Mouse (Mus musculus) adipocyte (in vitro differentiated cells): ENCODE measurements around the gene Clec2g.
A peak's percentile ranks its signal among the peaks of the same experiment; 100 is the strongest.
"Not testable (repeated sequence)": the region's sequence is repeated elsewhere in the genome, so short reads cannot be mapped to it uniquely, and the experiment has no call there.

ENCODE experiments used
- DNase-seq: peaks from one replicate; pipeline ENCODE4 v3.0.0-alpha.2; 2016; ENCODE audit warnings: low spot score

Gene Clec2g

DNA sequence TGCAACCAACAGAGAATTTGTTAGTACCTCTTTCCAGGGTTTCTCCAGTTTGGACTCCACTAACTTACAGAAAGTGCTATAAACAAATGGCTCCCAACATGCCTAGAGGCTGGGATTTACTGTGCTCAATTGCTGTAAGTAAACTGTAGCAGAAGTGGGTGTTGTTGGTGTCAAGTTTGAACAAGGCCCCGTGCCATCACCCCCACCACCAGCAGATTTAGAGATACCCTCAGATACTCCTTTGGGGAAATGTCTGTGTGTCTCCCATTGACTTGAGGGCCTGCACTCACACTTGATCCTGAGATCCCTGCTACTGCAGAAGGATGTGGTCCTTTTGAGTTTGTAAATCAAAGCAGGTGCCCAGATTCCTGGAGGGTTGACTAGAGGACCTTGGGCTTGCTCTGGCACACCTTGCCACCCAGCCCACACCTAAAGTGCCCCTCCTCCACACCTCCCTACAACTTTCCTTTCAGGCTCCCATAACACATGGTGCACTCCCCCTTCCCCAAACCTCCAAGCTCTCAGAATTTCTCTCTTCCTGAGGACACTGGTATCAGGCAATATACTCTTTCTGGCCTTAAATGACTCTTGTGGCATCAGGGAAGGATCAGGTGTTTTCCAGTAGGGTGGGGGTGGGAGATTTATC, 37.3 kb downstream of the Clec2g start:
- DNase-seq: no peak

DNA sequence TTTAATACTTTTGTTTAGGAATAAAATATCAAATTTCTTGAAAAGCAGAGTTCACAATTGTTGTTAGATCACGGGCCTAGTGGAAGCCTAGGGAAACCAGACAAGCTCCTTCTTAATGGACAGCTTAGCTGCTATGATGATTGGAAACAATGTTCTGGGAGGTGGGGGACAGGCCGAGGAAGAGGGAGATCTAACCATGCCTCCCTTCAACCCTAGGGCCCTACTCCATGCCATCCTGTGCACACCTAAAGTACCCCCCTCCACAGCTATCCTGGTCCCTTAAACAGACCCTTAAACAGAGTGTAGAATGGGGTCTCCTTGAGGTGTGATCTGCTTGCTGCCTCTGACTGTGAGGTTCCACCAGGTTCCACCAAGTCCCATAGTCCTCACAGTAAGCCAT, 38.0 kb downstream of the Clec2g start:
- DNase-seq: no peak

DNA sequence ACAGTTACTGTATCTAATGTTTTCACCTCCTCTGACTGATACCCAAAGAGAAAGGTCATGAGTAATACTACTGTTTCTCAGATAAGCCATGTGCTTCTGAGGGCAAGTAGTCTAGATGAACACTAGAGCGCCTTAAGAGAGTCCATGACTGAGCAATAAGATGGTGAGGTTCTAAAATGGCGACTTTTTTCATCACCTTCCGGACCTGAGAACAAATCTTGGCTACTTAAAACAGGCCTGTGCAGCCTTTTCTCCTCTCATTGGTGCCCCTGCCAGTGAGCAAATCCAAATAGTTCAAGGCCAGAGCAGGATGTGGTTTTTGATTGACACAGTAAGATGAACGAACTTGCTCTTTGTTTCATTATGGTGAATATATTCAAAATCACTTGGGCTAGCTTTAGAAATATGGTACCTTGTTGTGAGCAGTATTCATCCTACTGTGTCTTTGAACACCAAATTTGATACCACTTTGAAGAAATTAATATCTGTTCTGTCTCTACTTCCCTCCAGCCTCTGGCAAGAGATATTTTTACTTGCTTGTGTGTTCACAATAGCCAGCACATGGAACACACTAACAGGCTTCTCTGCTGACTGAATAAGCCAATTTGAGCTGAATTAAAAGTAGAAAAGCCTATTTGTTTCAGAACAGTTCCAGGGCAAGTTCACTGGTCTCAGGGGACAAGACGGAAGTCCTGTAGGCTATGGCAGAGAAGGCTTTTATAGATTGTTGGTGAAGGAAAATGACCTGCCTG, 38.7 kb downstream of the Clec2g start:
- DNase-seq: no peak

- no peak for DNase-seq
These were observed 39.2 kb downstream of the Clec2g start for GRCm38 (mm10) chr6:128973439-128973697.

GRCm38 (mm10) chr6:128974850-128975249, 40.7 kb downstream of the Clec2g start:
- DNase-seq: peak; percentile 8

DNA sequence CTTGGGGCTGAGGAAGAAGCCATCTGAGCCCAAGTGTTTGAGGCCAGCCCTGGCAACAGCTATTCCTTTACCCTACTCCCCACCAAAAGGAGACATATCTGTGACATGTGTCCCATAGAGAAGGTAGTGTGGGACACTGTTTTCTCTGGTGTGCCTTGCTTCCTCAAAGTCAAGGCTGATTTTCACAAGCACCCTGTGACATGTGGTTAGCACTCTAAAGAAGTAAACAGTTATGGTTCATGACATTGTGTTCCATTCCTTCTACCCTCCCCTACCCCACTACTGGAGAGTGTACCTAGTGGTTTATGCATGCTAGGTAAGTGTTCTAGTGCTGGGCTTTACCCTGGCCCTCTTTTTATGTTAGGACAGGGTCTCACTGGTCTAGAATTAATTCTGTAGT, 42.0 kb downstream of the Clec2g start:
- no peak for DNase-seq

- DNase-seq: not testable (repeated sequence)
These were observed 47.9 kb downstream of the Clec2g start for GRCm38 (mm10) chr6:128981951-128982541.

DNA sequence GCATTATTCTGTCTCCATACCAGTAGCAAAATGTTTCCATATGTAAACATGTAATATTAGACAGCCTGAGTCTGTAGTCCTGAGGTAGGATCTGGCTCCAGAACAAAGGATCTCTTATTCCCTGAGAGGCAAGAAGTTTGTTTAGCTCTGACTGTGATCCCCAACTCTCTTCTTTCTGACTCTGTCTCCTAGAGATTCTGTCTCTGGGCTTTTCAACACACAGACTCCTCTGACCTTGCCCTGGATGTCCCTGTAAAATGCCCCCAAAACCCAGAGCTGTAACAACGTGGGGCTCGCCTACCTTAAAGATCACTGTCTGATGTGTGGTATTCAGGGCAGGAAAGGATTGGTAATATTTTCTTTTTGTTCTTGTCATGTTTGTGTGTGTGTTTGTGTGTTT, 58.2 kb downstream of the Clec2g start:
- no peak for DNase-seq

- no peak for DNase-seq
These were observed 58.6 kb downstream of the Clec2g start for GRCm38 (mm10) chr6:128992753-128993152.

- DNase-seq: no peak
These were observed 59.0 kb downstream of the Clec2g start for GRCm38 (mm10) chr6:128993221-128993620.

DNA sequence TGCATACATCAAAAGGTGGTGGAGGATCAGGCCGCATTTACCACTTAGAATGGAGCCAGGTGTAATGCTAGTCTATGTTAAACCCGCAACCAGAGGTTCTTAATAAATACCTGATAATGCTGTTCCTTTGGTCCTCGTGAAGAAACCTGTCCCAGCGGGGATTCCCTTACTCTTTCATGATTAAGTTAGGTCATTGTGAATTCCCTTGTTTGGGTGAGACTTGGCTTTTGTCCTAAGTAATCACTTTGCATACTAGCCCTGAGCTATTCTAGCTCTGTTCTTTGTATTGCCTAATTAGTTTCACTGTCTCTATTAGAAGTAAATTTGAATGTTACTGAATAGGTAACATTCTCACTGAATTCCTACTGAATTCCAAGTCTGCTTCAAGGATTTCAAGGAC, 60.2 kb downstream of the Clec2g start:
- no peak for DNase-seq

DNA sequence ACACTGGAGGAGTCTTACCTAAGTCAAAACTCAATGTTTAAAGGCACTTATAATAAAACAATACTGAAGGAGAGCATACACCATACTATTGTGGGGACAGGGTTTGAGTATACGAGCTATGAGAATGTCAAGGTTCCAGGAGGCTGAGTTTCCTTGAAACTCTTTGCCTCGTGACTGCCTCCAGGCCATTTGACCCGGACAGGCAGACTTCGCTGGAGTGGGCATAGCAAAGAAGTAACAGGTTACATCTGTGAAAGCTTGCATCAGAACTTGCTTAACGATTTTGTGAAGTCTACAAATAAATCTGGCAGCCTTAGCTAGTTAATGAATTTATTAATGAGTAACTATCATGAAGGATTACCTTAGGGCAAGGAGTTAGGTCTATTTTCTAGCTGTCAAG, 60.6 kb downstream of the Clec2g start:
- DNase-seq: no peak

GRCm38 (mm10) chr6:128995250-128996053, 61.3 kb downstream of the Clec2g start:
- no peak for DNase-seq

DNA sequence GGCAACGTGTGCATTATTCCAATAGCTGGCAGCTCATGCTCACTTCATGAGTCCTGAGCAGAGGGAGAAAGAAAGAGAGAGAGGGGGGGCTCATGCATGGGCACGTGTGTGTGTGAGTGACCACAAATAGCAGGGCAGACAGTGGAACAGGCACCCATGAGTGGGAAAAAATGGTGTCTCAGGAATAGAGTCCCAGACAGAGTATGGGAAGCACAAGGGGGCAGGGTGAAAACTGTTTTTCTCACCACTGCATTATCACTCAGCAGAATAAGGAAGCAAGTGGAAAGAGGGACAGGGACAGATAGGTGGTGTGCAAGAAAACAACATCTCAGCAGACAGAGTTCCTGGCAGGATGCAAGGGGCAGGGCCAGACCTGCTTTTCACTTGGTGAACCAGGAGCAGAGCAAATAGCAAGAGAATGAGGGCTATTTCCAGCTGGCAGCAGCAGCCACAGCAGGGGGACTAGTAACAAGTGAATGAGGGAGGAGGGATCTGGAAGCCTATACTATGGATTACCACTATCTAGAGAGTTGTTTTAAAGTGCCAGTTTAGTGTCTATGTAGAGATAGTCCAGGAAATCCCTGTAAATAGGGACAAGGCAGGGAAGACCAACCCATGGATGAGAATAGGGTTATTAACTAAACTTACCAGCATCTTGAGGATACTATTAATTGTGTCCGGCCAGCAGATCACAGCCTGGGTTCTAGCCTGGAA, 62.0 kb downstream of the Clec2g start:
- DNase-seq: no peak

DNA sequence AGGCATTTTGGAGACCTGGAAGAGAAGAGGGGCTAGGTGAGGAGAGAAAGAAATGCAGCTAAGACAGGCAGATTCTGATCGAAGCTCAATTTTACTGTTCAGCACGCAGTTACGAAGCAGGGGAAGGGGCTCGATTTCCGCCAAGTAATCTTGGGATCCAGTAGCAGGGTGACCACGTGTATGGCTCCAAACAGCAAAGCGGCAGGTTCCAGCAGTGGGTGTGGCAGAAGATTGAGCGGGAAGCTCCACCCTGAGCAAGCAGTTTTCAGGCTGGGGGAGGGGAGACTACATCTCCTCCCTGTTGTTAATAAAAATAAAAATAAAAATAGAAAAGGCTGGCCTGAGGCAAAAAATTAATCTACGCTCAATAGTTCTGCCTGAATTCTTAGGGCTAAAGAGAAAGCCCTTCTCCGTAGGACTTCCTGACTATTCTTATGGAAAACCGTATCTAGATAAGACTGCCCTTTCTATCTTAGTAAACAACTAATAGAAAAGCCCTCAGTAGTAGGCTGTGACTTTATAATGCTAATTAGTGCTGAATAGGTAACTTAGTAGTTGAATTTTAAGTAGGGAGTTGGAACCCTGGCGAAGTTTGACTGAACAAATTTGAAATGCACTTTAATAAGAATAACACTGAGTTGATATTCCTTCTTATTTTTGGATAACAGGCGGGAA, 62.7 kb downstream of the Clec2g start:
- no peak for DNase-seq

DNA sequence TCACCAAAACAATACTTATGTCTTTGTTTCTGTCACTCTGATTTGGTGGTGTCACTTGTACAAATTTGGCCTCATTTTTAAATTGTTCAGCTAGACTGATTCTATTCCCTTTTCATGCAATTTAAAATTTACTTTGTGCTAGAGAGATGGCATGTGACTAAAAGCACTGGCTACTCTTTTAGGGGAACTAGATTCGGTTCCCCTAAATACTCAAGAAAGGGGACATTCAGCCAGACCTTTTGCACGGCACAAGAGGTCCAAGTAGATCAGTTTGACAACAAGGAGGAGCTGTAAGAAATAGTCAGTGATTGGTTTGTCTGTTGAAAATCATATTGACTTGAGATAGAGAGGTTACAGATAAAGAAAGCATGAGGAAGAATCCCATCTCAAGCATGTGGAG, 67.2 kb downstream of the Clec2g start:
- DNase-seq: no peak

GRCm38 (mm10) chr6:129008552-129008951, 74.4 kb downstream of the Clec2g start:
- DNase-seq: no peak

DNA sequence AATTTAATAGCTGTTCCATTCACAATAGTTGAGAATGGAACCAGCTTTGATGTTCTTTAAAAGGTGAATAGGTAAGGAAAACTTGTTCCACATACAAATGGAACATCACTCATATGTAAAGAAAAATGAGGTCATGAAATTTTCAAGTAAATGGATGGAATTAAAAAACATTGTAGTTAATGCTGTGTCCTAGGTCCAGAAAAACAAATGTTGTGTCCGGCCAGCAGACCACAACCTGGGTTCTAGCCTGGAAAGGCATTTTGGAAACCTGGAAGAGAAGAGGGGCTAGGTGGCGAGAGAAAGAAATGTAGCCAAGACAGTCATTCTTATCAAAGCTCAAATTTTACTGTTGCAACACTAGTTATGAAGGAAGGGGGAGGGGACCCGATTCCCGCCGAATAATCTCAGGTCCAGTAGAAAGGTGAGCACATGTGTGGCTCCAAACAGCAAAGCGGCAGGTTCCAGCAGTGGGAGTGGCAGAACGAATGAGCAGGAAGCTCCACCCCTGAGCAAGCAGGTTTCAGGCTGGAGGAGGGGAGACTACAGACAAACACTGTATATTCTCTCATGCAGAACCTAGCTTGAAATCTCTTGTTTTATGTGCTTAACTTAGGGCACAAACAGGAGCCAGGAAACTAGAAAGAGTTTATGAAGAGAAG, 75.8 kb downstream of the Clec2g start:
- DNase-seq: not testable (repeated sequence)

DNA sequence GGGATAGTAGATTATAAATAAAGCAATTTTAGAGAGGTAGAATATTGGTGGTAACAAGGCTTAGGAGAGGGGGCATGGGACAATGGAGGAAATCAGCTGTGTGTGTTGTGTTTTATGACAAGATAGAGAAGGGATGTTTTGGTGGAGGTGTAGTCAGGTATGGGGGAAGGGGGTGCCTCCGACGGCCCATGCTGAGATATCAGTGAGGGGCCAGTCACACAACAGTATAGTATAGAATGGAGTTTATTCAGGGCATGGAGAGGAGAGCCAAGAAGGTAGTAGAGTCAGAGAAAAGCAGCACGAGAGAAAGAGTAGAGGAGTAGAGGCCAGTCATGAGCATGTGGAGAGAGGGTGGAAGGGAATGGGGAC, 76.3 kb downstream of the Clec2g start:
- no peak for DNase-seq

GRCm38 (mm10) chr6:129012012-129012411, 77.8 kb downstream of the Clec2g start:
- not testable (repeated sequence) for DNase-seq

DNA sequence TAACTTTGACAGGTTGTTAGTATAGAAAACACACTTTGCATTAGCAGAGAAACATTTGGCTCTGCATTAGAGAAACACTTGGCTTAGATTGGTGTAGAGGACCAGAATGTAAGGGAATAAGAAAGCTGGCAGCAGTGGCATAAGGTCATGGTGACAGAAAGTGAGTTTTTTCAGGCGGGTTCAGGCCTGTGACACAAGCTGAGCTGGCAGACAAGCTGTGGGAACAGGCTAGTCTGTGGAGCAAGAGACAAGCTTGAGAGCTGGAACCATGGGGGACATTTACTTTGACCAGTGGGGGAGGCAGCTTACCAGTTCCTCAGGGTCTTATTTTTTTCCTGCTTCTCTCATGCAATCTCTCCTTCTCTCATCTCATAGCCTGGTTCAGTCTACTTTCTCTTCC, 78.8 kb downstream of the Clec2g start:
- DNase-seq: peak; percentile 12
